Mouse (Mus musculus): ENCODE measurements around the gene Pepd.

The Pepd gene

DNA sequence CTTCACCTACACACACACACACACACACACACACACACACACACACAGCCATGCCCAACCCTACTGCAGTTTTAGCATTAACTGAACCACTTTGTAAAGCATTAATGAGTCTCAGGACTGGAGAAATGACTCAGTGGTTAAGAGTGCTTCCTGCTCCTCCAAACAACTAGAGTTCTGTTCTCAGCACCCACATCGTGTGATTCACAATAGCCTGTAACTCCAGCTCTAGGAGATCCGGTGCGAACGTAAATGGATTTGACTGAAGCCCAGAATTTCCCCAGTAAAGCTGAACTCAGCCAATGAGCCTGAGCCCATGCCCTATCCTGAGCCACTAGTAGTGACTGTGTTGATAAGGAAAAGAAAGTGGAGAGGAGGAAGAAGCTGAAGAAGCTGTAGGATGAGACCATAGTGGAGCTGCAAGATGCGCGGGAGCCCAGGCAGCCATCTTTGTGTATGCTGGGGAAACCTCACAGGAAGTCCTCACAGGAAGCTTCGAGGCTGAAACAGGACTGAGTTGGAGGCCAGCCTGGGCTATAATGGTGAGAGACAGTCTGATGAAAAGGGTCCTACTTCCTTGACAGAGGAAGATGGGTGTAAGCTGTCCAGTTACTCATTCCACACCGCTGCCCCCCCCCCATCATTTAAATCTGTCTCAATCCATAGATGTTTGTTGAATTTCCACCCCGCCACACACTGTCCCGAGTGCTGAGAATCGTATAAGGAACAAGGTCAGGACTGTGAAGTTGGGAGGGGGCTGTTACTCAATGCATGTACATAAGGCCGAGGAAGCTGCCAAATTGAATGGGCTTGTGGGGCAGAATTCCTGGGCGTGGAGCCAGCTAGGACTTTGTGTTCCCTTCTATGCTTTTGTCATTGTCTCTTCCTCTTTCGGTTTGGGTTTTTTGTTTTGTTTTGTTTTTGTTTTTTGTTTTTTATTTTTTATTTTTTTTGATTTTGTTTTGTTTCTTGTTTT is 152.4 kb downstream of the Pepd start:
- DNase-seq = no peak

DNA sequence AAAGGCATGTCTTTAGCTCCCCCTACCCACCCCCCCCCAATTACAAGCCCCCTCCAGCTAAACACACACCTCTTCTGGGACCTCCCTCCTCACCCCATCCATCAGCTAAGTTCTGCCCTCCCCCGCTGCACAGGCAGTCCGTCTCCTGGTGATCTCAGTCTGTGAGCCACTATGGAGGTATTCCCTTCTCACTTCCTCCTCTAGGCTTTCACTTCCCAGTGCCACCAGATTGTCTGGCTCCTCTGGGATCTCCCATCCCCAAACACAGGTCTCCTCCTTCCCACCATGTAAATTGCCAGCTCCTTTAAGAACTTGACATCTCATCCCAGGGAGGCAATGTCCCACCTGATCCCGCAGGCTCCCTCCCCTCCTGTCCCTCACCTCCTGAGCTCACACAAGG is 153.8 kb downstream of the Pepd start:
- DNase-seq = no peak

DNA sequence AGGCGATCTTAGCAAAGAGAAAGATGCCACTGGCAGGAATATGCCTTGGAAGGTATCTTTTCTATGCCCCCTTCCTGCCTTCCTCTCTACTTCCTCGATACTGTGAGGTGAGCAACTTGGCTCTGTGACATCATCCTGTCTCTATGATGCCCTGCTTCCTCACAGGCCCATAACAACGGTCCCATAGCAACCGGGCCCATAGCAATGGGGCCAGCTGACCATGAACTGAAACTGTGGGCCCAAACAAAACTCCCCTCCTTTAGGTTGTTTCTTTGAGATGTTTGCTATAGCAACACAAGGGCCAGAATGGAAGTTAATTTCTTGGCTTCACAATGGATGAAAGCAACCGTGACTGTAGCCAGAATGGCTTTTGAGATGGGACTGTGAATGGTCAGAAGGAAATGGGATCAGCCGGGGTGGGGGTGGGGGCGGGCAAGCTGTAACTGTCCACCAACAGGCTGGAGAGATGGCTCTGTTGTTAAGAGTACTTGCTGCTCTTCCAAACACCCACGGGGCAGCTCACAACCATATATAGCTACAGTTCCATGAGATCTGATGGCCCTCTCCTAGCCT is 154.5 kb downstream of the Pepd start:
- DNase-seq = no peak

DNA sequence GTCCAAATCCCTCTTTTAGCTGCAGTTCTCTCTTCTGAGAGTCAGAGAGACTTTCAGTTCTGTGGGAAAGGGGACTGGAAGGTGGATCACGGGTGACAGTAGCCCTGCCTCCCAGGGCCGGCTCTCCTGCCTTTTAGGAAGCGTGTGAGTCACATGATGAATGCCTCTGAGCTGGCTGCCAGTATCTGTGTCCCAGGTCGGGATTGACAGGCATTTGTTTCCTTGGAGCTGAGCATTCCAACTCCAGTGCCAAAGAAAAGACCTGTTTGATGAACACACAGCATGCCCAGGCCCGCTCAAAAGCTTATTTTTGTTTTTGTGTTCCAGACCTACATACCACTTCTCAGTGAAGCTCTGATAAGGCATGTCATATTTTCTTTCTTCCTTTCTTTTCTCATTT is 164.5 kb downstream of the Pepd start:
- DNase-seq = no peak

DNA sequence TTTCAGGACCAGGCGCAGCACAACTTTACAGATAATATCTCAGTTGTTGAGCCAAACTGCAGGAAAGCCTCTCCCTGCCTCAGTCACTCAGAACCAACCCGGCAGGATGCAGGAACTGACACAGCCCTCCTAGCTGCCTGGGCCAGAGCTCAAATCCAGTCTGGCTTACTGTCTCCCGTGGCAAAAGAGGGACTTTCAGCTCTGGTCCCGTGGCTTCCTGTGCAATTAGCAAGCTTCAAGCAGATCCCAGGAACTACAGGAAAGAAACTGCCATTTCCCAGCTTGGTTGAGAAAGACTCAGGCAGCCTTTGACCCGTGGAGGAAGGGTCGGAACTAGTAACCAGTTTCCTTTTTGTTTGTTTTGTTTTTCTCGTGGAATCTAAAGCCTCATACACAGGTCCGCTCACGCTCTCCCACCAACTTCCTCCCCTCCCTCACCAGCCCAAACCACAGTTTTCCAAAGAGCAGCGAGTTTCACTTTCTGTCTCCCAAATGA is 168.7 kb downstream of the Pepd start:
- DNase-seq = no peak

DNA sequence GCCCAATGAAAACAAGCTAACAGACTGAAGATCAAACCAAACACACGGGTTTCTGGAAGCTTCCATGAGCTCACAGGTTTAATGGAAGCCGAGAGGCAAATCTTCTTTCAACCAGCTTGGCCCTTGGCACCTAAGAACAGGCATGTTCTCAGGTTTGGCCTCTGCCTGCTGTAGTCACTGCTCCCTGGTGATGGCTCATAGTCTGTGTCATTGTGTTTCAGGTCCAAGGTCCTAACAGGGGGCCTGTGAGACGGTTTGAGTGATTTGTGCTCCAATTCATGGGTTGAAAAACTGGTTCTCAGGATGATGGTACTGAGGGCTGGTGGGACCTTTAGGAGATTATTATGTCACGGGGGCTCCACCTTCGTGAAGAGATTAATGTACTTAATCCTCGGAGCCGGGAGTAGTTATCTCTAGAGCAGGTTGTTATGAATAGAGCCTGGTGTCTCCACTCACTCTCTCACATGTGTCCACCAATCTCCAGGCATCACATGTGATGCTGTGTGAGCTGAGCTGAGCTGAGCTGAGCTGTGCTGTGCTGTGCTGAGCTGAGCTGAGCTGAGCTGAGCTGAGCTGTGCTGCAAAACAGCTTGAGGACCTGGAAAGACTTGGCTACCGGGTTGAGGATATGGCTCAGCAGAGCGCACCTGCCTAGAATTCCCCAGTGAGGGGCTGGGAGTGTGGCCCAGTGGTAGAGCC is 169.4 kb downstream of the Pepd start:
- DNase-seq = no peak

DNA sequence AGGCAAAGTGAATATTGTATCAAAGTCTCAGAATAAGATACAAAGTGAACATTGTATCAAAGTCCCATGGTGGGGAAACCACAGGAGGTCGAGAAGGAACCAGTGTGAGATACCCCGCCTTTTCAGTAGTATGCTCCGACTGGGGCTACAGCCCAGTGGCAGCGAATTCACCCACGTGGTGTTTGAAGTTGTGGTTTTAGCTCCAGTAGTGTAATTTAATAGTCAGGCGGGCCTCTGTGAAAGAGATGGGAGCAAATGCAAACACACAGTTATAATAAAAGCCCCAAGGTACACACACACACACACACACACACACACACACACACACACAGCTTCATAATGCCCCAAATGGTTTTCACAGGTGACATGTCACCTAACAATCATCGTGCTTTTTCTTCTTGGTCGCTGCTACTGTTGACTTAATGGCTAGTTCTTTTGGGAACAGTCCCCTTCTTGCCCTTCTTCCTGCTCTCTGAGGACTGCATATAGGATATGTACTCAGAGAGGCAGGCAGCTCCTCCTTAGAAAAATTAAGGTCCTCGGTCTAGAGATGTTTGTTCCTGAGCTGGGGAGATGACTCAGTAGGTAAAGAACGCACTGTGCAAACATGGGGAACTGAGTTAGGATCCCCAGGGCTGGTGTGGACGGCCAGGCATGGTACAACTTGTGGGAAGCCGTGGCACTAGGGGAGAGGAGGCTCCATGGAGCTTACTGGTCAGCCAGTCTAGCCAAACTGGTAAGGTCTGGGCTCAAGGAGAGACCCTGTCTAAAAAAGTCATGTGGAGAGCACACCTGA is 172.6 kb downstream of the Pepd start:
- DNase-seq = no peak

DNA sequence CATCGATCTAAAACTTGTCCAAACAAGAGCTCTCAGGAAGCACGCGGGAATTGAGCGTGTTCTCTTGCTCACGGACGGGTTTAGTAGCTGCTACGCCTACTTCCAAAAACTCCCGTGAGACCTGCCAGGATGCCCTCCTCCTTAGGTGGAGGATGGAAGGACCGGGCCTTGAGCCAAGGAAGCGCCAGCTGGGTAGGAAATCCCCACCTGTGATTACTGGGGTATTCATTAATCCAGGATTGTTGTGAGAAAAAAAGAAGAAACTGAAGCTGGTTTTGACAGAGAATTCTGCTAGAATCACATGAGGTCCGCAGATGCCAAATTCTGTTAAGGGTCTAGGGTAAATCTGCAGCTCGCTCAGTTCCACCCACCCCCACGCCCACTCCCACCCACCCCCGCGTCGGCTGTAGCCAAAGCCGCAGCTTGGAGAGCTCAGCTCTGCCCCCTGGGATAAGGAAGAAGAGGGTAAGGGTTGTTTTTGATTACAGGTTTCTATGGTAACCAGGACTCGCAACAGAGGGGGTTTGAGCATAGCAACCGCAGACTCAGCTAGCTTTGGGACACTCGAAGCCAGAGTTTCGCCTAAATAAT is 174.2 kb downstream of the Pepd start:
- DNase-seq = peak; percentile 18

DNA sequence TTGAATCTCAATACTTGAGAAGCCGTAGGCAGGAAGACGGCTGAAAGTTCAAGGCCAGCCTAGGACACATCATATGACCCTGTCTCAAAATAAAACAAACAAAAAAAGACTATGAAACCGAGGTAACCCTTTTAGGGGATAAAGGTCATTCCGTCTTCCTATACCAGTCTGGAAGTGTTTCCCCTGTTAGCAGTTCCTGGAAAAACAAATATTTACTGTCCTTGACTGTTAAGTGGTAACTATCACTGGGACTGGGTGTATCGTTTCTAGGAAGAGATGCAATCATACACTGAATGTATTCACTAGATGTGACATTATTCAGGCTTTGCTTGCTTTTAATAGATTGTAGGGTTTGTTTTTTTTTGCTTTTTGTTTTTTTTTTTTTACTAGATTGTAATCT is 178.4 kb downstream of the Pepd start:
- DNase-seq = no peak
